Mouse (Mus musculus): ENCODE results near the gene Ccdc184.

Gene Ccdc184

GRCm38 (mm10) chr15:98166963-98167644, at the start of gene Ccdc184:
Gene Ccdc184 (plus strand): TSS chr15:98167158.
- DNase-seq, result no peak

- no peak for DNase-seq
Measured at GRCm38 (mm10) chr15:98119363-98119762, 47.6 kb upstream of the Ccdc184 start.

- DNase-seq, result no peak
Measured at GRCm38 (mm10) chr15:98120831-98121230, 46.1 kb upstream of the Ccdc184 start.

- no peak for DNase-seq
Measured at GRCm38 (mm10) chr15:98131001-98131400, 36.0 kb upstream of the Ccdc184 start.

- no peak for DNase-seq
Measured at GRCm38 (mm10) chr15:98131451-98131850, 35.5 kb upstream of the Ccdc184 start.

GRCm38 (mm10) chr15:98131942-98132655, 34.9 kb upstream of the Ccdc184 start:
- DNase-seq, result no peak

- DNase-seq, result no peak
Measured at GRCm38 (mm10) chr15:98133471-98133870, 33.5 kb upstream of the Ccdc184 start.

- DNase-seq, result no peak
Measured at GRCm38 (mm10) chr15:98134034-98134433, 32.9 kb upstream of the Ccdc184 start.

- DNase-seq, result no peak
Measured at GRCm38 (mm10) chr15:98134666-98135065, 32.3 kb upstream of the Ccdc184 start.

- no peak for DNase-seq
Measured at GRCm38 (mm10) chr15:98135671-98136070, 31.3 kb upstream of the Ccdc184 start.

GRCm38 (mm10) chr15:98136871-98137270, 30.1 kb upstream of the Ccdc184 start:
- DNase-seq, result no peak

- DNase-seq, result no peak
Measured at GRCm38 (mm10) chr15:98139763-98140162, 27.2 kb upstream of the Ccdc184 start.

GRCm38 (mm10) chr15:98140809-98141208, 26.1 kb upstream of the Ccdc184 start:
- DNase-seq, result no peak

GRCm38 (mm10) chr15:98142515-98142914, 24.4 kb upstream of the Ccdc184 start:
- no peak for DNase-seq

GRCm38 (mm10) chr15:98144861-98145507, 22.0 kb upstream of the Ccdc184 start:
- DNase-seq, result no peak

GRCm38 (mm10) chr15:98145559-98146181, 21.3 kb upstream of the Ccdc184 start:
- DNase-seq, result peak; percentile 92 to 96

GRCm38 (mm10) chr15:98148356-98148755, 18.6 kb upstream of the Ccdc184 start:
- DNase-seq, result peak; percentile 57 to 73

GRCm38 (mm10) chr15:98149166-98149602, 17.8 kb upstream of the Ccdc184 start:
- no peak for DNase-seq

- no peak for DNase-seq
Measured at GRCm38 (mm10) chr15:98152916-98153315, 14.0 kb upstream of the Ccdc184 start.

- DNase-seq, result peak in 1 of 2 experiments; percentile 39
Measured at GRCm38 (mm10) chr15:98153625-98154024, 13.3 kb upstream of the Ccdc184 start.

GRCm38 (mm10) chr15:98154146-98154545, 12.8 kb upstream of the Ccdc184 start:
- DNase-seq, result no peak

- DNase-seq, result no peak
Measured at GRCm38 (mm10) chr15:98154631-98155030, 12.3 kb upstream of the Ccdc184 start.

GRCm38 (mm10) chr15:98155272-98155671, 11.7 kb upstream of the Ccdc184 start:
- DNase-seq, result no peak

All from cerebellum, postnatal 25 days (tissue).